Mouse (Mus musculus) liver (tissue): ENCODE results near the gene Smim12.
A peak's percentile ranks its signal among the peaks of the same experiment; 100 is the strongest.

Experiments used
- DNase-seq: peaks from one replicate; pipeline ENCODE4 v3.0.0-alpha.2; 2020; ENCODE audit warnings: mixed read lengths

The Smim12 gene

DNA sequence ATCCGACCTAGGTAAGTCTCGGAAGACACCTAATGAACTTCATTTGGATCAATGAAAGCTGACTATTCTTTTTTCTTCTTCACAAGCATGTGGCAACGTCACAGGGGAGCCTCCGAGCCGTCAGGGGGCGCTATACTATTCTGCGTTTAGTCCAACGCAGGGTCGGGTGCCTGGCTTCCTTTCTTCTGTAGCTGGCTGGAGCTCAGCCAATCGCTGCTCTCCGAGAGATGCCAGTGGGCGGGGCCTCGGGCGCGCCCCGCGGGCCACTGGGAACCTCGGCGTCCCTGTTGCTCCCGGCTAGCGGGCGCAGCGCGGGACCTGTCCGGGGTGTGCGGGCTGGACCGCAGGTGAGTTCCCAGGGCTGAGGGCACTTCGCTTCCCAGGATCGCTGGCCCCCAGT is at the start of gene Smim12:
Gene Smim12 (plus strand): TSS at position 233 of the 400 bp plus-strand sequence.
- DNase-seq: peak; percentile 98

DNA sequence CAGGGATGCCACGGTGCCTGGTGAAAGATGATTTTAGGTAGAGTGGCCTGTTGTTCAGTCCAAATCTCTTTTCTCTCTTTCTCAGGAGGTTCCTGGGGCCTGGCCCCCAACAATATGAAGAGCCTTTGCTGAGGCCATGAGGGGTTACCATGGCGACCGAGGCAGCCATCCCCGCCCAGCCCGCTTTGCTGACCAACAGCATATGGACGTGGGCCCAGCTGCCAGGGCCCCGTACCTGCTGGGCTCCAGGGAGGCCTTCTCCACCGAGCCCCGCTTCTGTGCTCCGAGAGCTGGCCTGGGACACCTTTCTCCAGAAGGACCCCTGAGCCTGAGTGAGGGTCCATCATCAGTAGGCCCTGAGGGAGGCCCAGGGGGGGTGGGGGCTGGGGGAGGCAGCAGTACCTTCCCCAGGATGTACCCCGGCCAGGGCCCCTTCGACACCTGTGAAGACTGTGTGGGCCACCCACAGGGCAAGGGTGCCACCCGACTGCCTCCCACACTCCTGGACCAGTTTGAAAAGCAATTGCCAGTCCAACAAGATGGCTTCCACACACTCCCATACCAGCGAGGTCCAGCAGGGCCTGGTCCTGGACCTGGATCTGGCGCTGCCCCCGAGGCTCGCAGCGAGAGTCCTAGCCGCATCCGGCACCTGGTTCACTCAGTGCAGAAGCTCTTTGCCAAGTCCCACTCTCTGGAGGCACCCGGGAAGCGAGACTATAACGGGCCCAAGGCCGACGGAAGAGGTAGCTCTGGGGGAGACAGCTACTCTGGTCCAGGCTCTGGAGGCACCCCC is 48.9 kb upstream of the Smim12 start:
- DNase-seq: no peak

DNA sequence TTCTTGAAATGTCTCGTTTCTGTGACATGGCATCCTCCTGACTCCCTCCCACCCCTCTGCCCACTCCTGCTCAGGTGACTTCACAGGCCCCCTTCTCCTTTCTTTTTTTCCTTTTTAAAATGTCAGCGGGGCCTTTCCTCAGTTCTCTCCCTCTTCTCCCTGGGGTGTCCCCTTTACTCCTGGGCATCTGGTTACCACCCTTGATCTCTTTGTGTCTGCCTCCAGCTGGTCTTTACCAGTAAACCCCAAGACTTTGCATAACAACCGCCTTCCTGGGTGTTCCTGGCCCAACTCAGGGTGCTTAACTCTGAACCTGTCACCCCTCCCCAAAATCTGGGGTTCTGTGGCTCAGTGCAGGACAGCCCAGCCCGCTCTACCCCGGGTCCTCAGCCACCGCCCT is 45.0 kb upstream of the Smim12 start:
- no peak for DNase-seq

DNA sequence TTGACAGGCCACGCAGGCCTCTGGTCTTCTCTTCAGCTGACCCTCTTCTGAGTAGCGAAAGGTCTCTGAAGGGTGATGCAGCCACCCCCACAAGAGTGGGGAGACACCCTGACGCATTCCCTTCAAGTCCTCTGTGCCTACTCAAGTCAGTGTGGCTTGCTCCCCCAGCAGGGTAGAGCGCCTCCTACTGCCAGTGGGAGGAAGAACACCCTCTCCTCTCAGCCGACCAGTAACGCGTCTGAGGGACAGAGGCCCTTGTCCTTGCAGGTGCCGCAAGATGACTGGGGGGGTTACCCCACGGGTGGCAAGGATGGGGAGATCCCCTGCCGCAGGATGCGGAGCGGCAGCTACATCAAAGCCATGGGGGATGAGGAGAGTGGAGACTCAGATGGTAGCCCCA is 44.2 kb upstream of the Smim12 start:
- DNase-seq: peak; percentile 11

DNA sequence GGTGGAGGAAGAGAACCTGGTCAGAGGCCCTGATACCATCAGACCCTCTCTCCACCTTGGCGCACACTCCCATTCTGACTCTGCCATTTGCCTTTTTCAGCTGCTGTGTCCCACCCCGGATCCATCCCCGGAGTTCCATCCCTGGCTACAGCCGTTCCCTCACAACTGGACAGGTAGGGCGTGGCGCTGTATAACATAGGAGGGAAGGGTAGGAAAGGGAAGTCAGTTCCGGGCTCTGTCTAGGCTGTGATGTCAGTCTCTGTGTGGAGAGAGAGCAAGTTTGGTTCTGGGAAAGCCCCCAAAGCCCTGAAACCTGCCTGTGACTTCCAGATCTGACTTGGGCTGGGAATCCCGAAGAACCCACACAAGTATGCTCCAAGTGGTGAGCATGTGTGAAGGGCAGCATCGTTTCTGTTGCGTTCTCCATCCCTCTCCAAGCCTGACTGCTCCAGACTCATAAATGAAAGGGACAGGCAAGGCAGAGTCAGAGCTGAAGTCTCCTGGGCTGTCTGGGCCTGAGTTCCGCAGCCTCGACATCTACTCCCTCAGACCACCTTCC is 43.3 kb upstream of the Smim12 start:
- DNase-seq: no peak

DNA sequence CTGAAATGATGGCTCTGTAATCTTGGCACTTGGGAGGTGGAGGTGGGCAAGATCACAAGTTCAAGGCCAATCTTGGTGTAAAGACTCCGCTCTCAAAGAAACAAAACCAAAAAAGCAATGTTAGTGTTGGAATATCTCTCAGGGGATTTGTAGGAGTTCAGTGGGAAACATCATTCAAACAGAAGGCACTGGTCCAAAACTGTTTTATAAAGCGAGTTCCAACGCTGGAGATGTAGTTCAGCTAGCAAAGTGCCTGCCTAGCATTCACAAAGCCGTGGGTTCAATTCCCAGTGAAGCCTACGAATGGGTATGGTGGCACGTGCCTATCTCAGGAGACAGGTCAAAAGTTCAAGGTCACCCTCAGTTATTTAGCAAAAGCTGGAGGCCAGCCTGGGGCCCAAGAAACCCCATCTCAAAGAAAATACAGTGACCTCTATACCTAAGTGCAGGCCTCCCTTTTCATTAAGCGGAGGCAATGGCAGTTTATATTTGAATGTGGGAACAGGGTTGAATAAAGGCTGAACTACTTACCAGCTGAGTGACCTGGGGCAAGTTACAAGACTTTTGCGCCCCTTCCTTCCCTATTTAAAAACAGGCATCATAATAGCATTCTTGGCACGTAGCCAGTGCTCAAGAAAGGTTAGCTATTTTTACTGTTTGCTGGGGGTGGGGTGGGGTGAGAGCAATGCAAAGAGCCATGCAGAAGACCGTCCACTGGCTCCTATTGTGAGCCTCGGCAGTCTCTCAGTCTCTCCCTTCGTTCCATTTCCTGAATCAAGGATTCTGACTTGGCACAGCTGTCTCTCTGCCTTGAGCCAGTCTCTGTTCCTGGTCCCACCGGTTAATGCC is 42.6 kb upstream of the Smim12 start:
- DNase-seq: no peak

DNA sequence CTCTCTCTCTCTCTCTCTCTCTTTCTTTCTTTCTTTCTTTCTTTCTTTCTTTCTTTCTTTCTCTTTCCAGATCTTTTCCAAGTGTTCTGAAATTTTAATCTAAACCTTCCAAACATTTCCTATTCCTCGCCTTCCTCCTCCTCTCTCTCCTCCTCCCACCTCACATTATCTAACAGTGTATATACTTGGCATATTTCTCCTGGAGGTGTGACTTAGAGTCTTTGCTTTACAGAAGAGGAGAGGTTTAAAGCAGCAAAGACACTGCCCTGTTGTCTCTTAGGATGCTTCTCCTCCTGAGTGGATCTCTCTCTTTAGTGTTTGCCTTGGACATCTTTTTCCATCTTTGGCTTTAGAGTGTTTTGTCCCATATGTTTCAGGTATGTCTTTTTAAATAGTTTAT is 40.5 kb upstream of the Smim12 start:
- DNase-seq: no peak

DNA sequence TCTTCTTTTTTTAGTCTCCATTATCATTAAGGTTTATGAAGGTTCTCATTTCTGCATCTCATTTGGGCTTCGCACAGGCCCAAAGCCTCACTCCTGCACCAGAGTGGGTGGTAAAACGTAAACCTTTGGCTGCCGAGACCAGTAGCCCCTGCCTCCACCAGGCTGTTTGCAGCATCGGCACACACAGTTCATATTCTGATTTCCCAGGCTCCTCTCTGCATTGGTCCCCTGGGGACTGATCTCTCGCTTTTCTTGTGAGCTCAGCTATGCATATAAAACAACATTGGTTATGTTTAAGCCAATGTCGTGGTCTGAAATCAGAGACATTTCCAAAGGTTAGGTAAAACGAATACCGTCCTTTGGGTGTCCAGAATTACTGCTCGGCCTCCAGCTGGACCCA is 32.3 kb upstream of the Smim12 start:
- DNase-seq: no peak

DNA sequence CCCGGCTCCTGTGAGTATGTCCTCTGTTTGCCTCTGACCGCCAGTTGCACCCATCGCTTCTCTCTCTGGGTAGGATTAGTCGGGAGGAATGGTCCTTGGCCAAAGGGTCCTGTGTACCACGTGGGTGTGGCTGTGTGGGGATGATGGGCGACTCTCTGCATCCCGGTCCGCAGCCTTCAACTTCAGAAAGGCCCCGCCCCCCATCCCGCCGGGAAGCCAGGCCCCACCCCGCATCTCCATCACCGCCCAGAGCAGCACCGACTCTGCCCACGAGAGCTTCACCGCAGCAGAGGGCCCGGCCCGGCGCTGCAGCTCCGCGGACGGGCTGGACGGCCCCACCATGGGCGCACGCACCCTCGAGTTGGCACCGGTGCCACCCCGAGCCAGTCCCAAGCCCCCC is 29.1 kb upstream of the Smim12 start:
- DNase-seq: no peak

DNA sequence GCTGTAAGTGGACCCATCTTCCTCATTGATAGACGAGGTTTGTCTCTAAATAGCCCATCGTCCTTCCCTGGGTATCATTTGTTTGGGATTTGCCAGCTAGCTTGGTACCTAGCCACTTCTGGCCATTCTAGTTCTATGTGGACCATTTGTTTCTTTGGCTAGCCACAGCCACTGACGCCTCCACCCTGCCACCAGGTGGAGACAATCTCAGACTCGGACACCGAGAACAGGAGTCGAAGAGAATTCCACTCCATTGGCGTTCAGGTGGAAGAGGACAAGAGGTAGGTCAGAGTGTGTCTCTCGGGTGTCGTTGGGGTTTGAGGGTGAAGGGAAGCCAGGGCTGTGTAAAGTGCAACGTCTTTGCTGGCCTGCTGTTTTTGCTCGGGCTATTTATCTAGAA is 28.5 kb upstream of the Smim12 start:
- no peak for DNase-seq

DNA sequence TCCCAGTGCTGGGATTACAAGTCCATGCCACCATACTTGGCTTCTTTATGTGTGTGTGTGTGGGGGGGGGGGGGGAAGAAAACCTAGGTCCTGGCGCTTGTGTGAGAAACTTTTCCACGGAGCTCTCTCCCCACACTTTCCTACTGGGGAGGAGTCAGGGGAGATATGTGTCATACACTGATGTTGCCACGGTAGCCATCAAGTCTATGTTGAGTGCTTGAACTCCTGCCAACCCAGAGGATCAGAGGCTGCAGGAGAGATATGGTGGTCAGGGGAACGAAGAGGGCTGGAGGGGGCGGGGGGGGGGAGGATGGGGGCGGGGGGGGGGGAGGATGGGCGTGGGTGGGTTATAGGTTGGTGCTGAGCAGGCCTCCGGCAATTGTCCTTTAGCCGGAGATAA is 27.8 kb upstream of the Smim12 start:
- DNase-seq: no peak

DNA sequence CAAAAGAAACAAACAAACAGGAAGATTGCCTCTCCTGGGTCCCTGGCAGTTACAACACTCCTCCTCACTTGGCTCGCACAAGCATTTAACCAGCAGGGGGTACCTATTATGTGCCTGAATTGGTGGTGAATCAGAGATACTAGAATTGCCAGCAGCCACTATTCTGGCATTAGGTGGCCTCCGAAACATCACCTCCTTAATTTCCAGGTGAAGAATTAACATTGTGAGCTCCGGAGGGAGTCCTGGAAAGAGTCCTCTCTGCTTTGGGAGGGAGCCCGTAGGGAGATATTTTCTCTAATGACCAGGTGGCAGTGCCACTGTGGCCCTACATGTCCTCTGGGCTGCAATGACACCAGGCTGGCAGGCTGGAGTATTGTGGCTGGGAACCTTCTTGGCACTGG is 27.3 kb upstream of the Smim12 start:
- no peak for DNase-seq

DNA sequence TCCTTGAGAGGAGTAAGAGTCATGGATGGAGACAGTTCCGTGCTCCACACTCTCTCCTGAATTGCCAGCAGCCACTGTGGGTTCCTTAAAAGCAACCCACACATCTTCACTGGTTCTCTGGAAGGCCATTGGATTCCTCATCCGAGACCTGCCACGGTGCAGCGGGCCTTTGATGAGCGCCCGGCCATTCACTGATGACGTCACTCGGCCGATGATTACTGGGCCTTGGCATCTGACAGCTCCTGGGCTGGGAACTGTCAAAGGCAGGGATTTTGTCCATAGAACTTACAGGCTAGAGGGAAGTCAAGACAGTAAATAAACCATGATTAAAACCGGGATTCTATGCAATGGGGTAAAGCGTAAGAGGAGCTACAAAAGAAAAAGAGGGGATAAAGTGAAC is 26.5 kb upstream of the Smim12 start:
- DNase-seq: no peak

DNA sequence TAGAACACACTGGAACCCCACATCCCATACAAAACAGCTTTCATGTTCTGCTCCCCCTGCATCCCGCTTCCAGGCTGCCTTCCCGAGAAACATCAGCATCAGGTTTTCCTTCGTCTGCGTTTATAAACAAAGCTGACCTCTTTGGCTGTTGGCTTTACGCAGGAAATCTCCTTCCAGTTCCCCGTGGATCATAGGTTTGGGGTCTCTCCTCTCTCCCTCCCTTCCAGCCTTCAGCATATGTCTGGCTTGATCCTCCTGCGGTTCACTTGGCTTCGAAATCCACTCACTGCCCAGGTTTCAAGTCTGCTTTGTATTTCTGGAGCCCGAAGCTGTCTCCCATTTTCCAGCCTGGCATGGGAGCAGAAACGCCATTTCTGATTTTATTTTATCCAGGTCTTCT is 20.3 kb upstream of the Smim12 start:
- DNase-seq: no peak

DNA sequence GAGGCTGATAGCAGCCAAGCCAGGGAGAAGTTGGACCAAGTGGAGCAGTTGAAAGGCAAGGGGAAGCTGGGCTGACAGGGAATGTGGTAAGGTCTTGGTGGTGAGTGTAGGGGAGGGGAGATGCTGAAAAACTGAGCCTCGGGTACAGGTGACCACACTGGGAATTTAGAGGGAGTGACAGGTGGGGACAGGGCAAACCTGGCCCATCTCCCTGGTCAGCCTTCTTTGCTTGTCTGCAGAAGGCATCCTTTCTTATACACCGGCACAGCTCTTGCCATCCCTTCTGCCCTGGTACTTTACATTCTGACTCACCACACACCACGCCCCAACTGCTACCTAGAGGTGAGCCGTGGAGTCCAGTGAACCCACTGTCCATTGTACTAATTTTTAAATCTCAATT is 19.8 kb upstream of the Smim12 start:
- no peak for DNase-seq

DNA sequence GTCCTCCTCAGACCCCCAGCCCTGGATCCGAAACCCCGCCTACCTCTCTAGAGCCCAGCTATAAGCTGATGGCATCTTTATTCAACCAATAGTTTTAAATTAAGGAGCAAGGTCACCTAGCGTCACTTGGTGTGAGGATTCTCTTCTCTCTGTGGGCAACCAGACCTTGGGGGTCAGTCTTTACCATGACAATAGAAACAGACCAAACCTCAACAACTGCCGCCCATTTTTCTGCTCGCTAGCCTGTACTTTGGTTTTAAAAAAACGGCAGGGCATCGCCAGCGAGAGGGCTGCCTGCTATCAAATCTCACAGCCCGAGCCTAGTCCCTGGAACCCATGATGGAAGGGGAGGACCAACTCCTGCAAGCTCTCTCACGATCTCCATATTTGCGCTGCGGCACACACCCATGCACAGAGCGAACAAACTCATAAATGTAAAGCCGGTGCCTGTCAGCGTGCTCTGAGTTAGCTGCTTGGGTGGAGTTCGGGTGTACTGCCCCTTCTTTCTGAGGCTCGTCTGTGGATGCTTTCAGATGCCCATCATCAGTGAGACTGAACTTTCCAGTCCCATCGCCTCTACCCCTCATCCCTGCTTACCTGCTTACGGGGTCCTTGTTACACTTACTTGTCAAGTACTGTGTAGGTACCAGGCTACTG is 19.0 kb upstream of the Smim12 start:
- DNase-seq: no peak

DNA sequence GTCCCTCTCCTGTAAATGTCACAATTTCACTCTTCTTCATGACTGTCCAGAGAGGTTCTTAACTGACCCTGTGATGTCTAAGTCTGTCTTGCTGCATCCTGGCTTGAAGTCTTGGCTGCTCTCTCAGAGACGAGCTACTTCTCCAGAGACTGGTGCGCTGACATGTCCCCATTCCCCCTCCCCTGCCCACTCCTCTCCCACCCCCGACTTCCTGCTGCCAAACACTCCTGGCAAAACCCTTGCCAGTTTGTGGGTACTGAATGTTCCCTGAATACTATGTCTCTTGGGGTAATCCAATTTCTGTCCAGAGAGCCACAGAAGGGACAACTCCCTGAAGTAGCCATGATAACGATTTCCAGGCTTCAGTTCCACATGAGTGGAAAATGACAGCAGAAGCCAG is 17.5 kb upstream of the Smim12 start:
- DNase-seq: no peak

DNA sequence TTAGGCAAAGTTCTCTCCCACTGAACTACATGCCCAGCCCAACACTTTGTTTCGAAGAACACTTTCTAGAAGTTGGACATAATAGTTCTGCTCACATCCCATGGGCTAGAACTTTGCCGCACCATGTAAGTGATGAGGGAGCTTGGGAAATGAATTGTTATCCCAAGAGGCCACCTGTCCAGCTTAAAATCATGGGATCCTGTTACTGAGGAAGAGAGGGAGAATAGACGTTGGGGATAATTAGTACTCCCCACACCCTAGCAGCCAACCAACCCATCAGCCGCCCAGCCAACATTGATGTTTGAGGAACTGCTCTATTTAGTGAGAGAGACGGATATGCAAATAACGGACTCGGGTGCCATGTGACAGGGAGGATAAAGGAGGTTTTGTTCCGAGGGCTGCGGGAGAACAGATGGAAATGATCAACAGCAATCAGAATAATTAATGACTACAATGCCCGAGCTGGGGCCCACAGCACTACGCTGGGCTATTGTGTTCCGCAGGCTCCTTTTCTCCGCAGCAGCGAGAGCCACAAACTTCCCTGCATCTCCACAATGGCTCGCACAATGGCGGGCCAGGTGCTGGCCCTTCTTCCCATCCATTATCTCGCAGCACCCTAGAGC is 16.4 kb upstream of the Smim12 start:
- no peak for DNase-seq

DNA sequence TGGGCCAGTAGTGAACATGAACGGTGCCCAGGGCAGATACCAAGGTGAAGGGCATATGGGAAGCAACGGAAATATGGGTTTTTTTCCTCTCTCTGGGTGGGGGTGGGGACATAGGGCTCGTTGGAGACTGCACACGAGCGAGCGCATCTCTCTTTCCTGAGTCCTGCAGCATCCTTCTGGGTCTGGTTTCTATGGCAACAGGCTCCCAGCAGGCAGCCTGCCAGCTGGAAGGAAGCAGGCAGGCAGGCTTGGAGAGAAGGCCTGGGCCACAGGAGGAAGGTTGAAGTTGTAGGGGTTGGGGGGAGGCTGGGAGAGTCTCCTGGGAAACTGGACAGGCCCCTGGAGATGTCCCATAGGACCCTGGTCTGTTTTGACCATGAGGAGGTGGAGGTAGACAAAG is 11.6 kb upstream of the Smim12 start:
- DNase-seq: no peak

DNA sequence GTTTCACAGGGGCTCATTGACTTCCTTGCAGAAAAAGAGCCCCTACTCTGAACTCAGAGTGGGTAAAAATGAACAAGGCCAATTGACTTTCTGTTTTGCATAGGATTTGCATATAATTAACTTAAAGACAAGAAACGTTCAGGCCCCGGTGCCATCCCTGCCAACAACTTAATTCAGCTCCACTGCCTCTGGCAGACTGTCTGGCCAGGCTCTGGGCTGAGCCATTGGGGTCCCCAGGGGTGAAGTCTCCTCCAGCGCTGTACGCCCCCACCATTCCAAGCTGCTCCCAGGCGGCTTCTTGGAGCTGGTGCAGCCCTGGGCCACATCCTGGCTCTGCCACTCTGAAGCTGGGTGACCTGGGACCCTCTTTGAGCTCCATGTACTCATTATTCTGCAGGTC is 11.0 kb upstream of the Smim12 start:
- DNase-seq: no peak

DNA sequence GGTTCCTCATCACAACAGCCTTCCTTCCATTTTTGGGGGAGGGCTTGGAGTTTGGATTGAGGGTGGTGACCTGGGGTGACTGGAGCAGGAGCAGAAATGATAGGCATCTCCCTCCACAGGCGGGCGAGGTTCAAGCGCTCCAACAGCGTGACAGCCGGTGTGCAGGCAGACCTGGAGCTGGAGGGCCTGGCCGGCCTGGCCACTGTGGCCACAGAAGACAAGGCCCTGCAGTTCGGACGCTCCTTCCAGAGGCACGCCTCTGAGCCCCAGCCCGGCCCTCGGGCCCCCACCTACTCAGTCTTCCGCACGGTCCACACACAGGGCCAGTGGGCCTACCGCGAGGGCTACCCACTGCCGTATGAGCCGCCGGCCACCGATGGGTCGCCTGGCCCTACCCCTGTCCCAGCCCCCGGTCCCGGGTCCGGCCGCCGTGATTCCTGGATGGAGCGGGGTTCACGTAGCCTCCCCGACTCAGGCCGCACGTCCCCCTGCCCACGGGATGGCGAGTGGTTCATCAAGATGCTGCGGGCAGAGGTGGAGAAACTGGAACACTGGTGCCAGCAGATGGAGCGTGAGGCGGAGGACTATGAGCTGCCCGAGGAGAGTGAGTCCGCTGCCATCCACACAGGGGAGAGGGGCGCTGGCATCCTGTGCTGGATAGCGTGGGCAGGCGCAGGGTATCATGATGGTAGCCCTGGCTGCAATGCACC is 10.0 kb upstream of the Smim12 start:
- DNase-seq: no peak

DNA sequence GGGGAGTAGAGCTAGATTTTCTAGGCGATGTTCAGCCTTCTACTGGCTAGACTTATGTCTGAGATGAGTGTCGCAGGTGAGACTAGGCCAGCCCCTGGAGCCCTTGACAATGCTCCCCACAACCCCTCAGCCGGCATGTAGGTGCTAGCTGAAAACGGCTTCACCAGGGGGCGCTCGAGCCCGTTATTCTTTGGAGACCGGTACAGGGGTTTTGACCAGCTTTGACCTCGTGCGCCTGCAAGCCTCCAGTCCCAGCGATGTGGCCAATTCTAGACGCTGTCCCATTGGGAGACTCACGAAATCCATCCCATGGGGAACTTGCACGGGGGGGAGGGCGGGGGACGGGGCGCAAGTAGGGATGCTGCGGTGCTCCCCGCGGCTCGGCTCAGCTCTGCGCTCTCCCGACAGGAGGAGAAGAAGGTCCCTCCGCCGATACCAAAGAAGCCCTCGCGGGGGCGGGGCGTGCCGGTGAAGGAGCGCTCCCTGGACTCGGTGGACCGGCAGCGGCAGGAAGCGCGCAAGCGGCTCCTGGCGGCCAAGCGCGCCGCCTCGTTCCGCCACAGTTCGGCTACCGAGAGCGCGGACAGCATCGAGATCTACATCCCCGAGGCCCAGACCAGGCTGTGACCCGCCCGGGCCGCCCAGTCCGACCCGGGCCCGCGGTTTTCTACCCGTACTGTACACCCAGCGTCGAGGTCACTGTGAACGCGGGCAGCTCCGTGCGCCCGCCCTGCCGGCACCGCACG is 7.7 kb upstream of the Smim12 start:
- DNase-seq: peak; percentile 83
